Mouse (Mus musculus): ENCODE results near the gene Errfi1. TPM values are rescaled to one million over a fixed set of nuclear protein-coding genes. Genes with fewer than 3 reads are reported as not detected.

Errfi1 gene
- polyA plus RNA-seq (2014; fragmentation: Nextera tagmentation; extraction: Ambion mirVana) = 26.2 and 27.7 TPM in 2 replicates

DNA sequence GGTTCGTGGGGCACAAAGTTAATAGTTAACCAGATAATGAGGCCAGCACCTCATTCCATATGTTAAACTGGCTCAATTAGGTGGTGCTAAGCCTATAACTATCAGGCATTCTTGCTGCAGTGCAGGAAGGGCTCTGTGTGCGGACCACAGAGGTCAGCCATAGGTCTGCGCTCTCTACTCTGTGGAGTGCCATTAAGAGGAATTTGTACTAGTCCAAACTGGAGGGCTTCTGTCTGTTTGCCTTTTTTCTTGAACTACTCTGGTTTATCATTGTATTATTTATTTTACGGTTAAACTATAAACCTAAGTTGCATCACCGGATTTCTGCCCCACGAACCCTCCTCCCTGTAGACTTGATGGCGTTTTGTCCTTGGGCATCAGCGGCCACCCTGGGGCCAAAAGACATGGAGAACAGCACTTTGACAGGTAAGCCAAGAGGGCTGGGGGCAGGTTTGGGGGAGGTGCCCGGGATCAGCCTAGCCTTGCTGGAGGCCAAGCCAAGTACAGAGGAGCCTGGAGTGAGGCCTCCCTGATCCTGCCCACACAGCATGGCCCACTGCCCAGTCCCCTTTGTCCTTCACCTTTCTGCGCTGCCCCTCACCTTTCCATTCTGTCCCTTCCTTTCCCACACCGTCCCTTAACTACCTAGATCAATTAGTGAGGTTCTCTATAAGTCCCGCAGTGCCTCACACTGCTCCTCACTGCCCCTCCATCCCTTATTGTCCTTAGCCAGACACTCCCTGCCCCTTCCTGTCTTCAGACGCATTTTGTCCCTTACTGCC lies at the start of gene Errfi1:
Gene Errfi1, plus strand, starts transcription at position 240 of the 782 bp plus-strand sequence.
- H3K9me3 ChIP-seq (ENCODE audit: control insufficient read depth, low read length) = no peaks in the 10 kb centered on the region
- H3K36me3 ChIP-seq (ENCODE audit: control insufficient read depth, insufficient read depth, low read length) = no peaks in the 10 kb centered on the region
- H3K4me1 ChIP-seq (replicated peaks; ENCODE audit: control insufficient read depth, insufficient read depth, low read length) = peaks cover 9% of the 10 kb centered on the region
- DNase-seq (ENCODE audit: low spot score) (no peak), ATAC-seq (replicated peaks; ENCODE audit: low FRiP score) (peak; percentile 56)
- H3K27me3 ChIP-seq (replicated peaks; ENCODE audit: control insufficient read depth, insufficient read depth, low read length) = no peaks in the 10 kb centered on the region
- H3K9ac ChIP-seq (ENCODE audit: low read depth, low read length) = peak within 1 kb of the TSS; percentile 31
- peak within 1 kb of the TSS; percentile 93 for H3K4me2 ChIP-seq
- peak within 1 kb of the TSS; percentile 80 for H3K4me3 ChIP-seq (ENCODE audit: low read depth, low read length)
- 54% methylated on average over 13 of the region's 13 CpGs for WGBS
- H3K27ac ChIP-seq (ENCODE audit: low read depth, low read length) = peak within 1 kb of the TSS; percentile 96

DNA sequence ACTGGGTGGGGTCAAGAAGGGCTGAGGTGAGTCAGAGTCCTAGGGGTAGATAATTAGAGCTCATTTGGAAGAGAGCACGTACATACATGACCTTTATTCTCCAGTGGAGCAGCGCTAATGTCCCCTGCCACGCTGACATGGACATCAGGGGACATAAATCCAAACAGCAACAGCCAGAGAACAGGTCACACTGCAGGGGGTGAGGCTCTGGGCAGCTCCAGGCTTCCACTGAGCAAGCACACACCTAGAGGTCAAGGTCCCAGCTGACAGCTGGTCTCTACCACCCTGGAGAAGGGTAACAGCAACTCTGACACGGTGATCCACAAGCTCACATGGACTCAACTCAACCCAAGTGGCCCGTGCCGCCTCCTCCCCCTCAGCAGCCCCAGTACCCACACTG lies 49.5 kb upstream of the Errfi1 start:
- H3K4me3 ChIP-seq (ENCODE audit: low read depth, low read length) = no peak overlapping the region
- H3K27ac ChIP-seq (ENCODE audit: low read depth, low read length) = no peak overlapping the region
- H3K36me3 ChIP-seq (ENCODE audit: control insufficient read depth, insufficient read depth, low read length) = no peaks in the 10 kb centered on the region
- H3K4me2 ChIP-seq = no peak overlapping the region
- no peak for ATAC-seq (replicated peaks; ENCODE audit: low FRiP score)
- no peak for DNase-seq (ENCODE audit: low spot score)
- 68% methylated on average over 6 of the region's 6 CpGs for WGBS
- no peak overlapping the region for H3K9ac ChIP-seq (ENCODE audit: low read depth, low read length)
- H3K27me3 ChIP-seq (replicated peaks; ENCODE audit: control insufficient read depth, insufficient read depth, low read length) = no peaks in the 10 kb centered on the region
- peaks cover 31% of the 10 kb centered on the region for H3K4me1 ChIP-seq (replicated peaks; ENCODE audit: control insufficient read depth, insufficient read depth, low read length)
- H3K9me3 ChIP-seq (ENCODE audit: control insufficient read depth, low read length) = no peaks in the 10 kb centered on the region

DNA sequence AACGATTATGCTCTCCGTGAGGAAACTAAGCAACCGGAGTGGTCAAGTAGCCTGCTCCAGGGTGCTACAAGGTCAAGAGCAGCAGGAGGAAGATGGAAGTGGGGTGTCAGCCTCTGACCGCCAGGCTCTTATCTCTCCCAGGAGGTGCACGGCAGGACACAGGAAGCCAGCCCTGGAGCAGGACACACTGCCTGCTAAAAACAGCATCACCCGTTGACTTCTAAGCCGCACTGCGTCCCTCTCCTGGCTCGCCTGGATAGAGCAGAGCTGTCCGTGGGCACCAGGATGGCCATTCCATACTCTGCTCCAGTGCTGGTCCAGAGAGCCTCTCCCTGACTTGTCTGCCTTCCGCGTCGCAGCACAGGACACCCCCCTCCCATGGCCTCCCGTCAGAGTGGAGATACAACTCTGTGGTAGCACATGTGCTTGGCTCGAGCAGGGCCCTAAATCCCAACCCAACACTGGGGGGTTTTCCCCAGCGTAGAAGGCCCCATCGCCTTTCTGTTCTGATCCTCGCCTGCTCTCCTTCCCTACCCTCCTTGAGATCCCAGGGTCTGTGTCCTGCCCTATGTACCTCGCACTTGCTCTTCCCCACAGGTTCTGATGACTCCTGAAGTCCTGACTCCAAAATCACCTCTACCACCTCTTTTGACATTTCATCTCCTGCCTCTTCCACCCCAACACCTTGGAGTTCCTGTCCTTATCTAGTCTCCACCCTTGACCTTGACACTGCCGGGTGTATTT lies 45.8 kb upstream of the Errfi1 start:
- Histone ChIP-seq H3K36me3 (ENCODE audit: control insufficient read depth, insufficient read depth, low read length) (no peaks in the 10 kb centered on the region), H3K27ac (ENCODE audit: low read depth, low read length) (no peak overlapping the region), H3K9me3 (ENCODE audit: control insufficient read depth, low read length) (no peaks in the 10 kb centered on the region), H3K27me3 (replicated peaks; ENCODE audit: control insufficient read depth, insufficient read depth, low read length) (no peaks in the 10 kb centered on the region), H3K4me2 (peak overlapping the region; percentile 7), H3K9ac (ENCODE audit: low read depth, low read length) (0 out of 2 replicates have a peak overlapping the region, but pooled peaks have one; percentile 14), H3K4me3 (ENCODE audit: low read depth, low read length) (no peak overlapping the region), H3K4me1 (replicated peaks; ENCODE audit: control insufficient read depth, insufficient read depth, low read length) (peaks cover 27% of the 10 kb centered on the region)
- no peak for DNase-seq (ENCODE audit: low spot score)
- ATAC-seq (replicated peaks; ENCODE audit: low FRiP score) = peak; percentile 34
- WGBS = 31% methylated on average over 20 of the region's 20 CpGs

DNA sequence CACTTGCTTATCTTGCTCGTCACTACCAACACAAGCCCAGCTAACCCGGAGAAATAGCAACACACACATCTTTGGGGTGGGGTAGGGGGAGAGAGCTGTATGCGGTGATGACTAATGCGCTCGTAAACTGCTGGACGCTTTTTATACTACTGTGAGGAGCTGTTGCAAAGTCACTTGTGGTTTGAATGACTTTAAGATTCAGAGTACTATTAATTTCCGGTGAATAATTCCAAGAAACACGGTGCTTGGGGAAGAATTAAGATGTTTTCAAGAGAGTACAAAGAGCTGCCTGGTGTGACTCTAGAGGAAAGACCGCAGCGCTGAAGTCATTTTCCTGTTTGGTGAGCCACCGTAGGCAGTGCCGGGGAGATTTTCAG lies 45.3 kb upstream of the Errfi1 start:
- DNase-seq (ENCODE audit: low spot score) (no peak), ATAC-seq (replicated peaks; ENCODE audit: low FRiP score) (peak; percentile 83)
- Histone ChIP-seq H3K4me2 (peak overlapping the region; percentile 7), H3K27me3 (replicated peaks; ENCODE audit: control insufficient read depth, insufficient read depth, low read length) (no peaks in the 10 kb centered on the region), H3K4me3 (ENCODE audit: low read depth, low read length) (no peak overlapping the region), H3K36me3 (ENCODE audit: control insufficient read depth, insufficient read depth, low read length) (no peaks in the 10 kb centered on the region), H3K9ac (ENCODE audit: low read depth, low read length) (no peak overlapping the region), H3K9me3 (ENCODE audit: control insufficient read depth, low read length) (no peaks in the 10 kb centered on the region), H3K27ac (ENCODE audit: low read depth, low read length) (no peak overlapping the region), H3K4me1 (replicated peaks; ENCODE audit: control insufficient read depth, insufficient read depth, low read length) (peaks cover 27% of the 10 kb centered on the region)
- 38% methylated on average over 12 of the region's 12 CpGs for WGBS

- no peak overlapping the region for H3K4me2 ChIP-seq
- 28% methylated on average over 9 of the region's 9 CpGs for WGBS
- DNase-seq (ENCODE audit: low spot score) (no peak), ATAC-seq (replicated peaks; ENCODE audit: low FRiP score) (no peak)
- no peak overlapping the region for H3K4me3 ChIP-seq (ENCODE audit: low read depth, low read length)
- H3K9ac ChIP-seq (ENCODE audit: low read depth, low read length) = no peak overlapping the region
- H3K36me3 ChIP-seq (ENCODE audit: control insufficient read depth, insufficient read depth, low read length) = no peaks in the 10 kb centered on the region
- no peaks in the 10 kb centered on the region for H3K9me3 ChIP-seq (ENCODE audit: control insufficient read depth, low read length)
- H3K27me3 ChIP-seq (replicated peaks; ENCODE audit: control insufficient read depth, insufficient read depth, low read length) = no peaks in the 10 kb centered on the region
- peak overlapping the region; percentile 19; the same call in 1 of the 2 replicates for H3K27ac ChIP-seq (ENCODE audit: low read depth, low read length)
- peaks cover 27% of the 10 kb centered on the region for H3K4me1 ChIP-seq (replicated peaks; ENCODE audit: control insufficient read depth, insufficient read depth, low read length)
Measured at GRCm38 (mm10) chr4:150809323-150809722, 44.4 kb upstream of the Errfi1 start.

GRCm38 (mm10) chr4:150815144-150815543 lies 38.6 kb upstream of the Errfi1 start:
- H3K4me2 ChIP-seq = no peak overlapping the region
- ATAC-seq (replicated peaks; ENCODE audit: low FRiP score) = no peak
- no peak overlapping the region for H3K27ac ChIP-seq (ENCODE audit: low read depth, low read length)
- H3K4me3 ChIP-seq (ENCODE audit: low read depth, low read length) = no peak overlapping the region
- no peaks in the 10 kb centered on the region for H3K4me1 ChIP-seq (replicated peaks; ENCODE audit: control insufficient read depth, insufficient read depth, low read length)
- 75% methylated on average over 4 of the region's 4 CpGs for WGBS
- DNase-seq (ENCODE audit: low spot score) = no peak
- H3K36me3 ChIP-seq (ENCODE audit: control insufficient read depth, insufficient read depth, low read length) = no peaks in the 10 kb centered on the region
- H3K9ac ChIP-seq (ENCODE audit: low read depth, low read length) = no peak overlapping the region
- no peaks in the 10 kb centered on the region for H3K27me3 ChIP-seq (replicated peaks; ENCODE audit: control insufficient read depth, insufficient read depth, low read length)
- H3K9me3 ChIP-seq (ENCODE audit: control insufficient read depth, low read length) = no peaks in the 10 kb centered on the region

DNA sequence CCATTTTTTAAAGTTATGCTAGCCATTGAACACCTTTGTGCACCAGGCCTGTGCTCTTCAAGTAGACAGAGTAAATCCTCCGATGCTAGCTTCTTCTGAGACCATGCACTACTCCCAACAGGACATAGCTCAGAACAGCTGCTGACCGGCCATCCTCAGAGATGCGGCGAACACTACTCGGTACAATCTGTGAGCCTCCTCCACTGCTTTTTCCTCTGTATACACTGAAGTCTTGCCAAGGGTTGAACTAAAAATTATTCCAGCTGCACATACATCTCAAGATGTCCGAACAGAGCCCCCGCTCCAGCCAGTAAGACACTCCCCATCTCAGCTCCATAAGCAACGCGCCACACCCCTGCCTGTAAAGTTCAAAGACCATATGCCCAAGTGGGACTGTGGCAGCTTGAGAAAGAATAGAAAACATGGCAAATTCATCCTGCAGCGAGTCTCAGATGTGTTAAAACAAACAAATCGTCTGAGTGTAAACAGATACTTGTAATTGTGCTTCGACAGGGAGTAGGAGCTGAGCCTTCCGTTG lies 37.2 kb upstream of the Errfi1 start:
- Histone ChIP-seq H3K9me3 (ENCODE audit: control insufficient read depth, low read length) (no peaks in the 10 kb centered on the region), H3K36me3 (ENCODE audit: control insufficient read depth, insufficient read depth, low read length) (no peaks in the 10 kb centered on the region), H3K4me3 (ENCODE audit: low read depth, low read length) (no peak overlapping the region), H3K27ac (ENCODE audit: low read depth, low read length) (no peak overlapping the region), H3K27me3 (replicated peaks; ENCODE audit: control insufficient read depth, insufficient read depth, low read length) (no peaks in the 10 kb centered on the region), H3K4me2 (no peak overlapping the region), H3K4me1 (replicated peaks; ENCODE audit: control insufficient read depth, insufficient read depth, low read length) (no peaks in the 10 kb centered on the region), H3K9ac (ENCODE audit: low read depth, low read length) (no peak overlapping the region)
- ATAC-seq (replicated peaks; ENCODE audit: low FRiP score) (no peak), DNase-seq (ENCODE audit: low spot score) (no peak)
- 74% methylated on average over 13 of the region's 13 CpGs for WGBS

GRCm38 (mm10) chr4:150819126-150819910 lies 34.4 kb upstream of the Errfi1 start:
- 72% methylated on average over 12 of the region's 12 CpGs for WGBS
- Histone ChIP-seq H3K4me1 (replicated peaks; ENCODE audit: control insufficient read depth, insufficient read depth, low read length) (peaks cover 2% of the 10 kb centered on the region; the same call in 1 of the 2 replicates), H3K9me3 (ENCODE audit: control insufficient read depth, low read length) (no peaks in the 10 kb centered on the region), H3K27me3 (replicated peaks; ENCODE audit: control insufficient read depth, insufficient read depth, low read length) (no peaks in the 10 kb centered on the region), H3K36me3 (ENCODE audit: control insufficient read depth, insufficient read depth, low read length) (no peaks in the 10 kb centered on the region), H3K4me2 (no peak overlapping the region), H3K9ac (ENCODE audit: low read depth, low read length) (no peak overlapping the region), H3K27ac (ENCODE audit: low read depth, low read length) (no peak overlapping the region), H3K4me3 (ENCODE audit: low read depth, low read length) (no peak overlapping the region)
- DNase-seq (ENCODE audit: low spot score) (no peak), ATAC-seq (replicated peaks; ENCODE audit: low FRiP score) (no peak)

Data from liver, embryonic 11.5 days (tissue).